Mouse (Mus musculus) MEL (cell line): ENCODE results near the gene Fkbp2.

Experiments
- CTCF ChIP-seq, 3 experiments: IDR thresholded peaks in 2 of 3; conservative IDR thresholded peaks in 1 of 3; 2 replicates each; pipeline ENCODE4 v1.5.1; 2011 to 2012; ENCODE audit warnings: low read length in 3 of 3, low read depth in 2 of 3, mild to moderate bottlenecking in 2 of 3, improper control_type of control experiment in 1 of 3, inconsistent platforms in 1 of 3, mixed read lengths in 1 of 3, moderate library complexity in 1 of 3; ENCODE audit not compliant: control insufficient read depth in 1 of 3, insufficient read depth in 1 of 3, poor library complexity in 1 of 3, severe bottlenecking in 1 of 3
- GATA1 ChIP-seq: IDR thresholded peaks from 2 replicates; pipeline ENCODE4 v1.6.1; 2011; ENCODE audit warnings: low read depth, low read length, improper control_type of control experiment
- HCFC1 ChIP-seq: IDR thresholded peaks from 2 replicates; pipeline ENCODE4 v1.6.1; 2012; ENCODE audit warnings: low read depth, mild to moderate bottlenecking, inconsistent platforms, low read length, improper control_type of control experiment, moderate library complexity
- KAT2A ChIP-seq: conservative IDR thresholded peaks from 2 replicates; pipeline ENCODE4 v1.6.1; 2012; ENCODE audit warnings: low read depth, low read length, improper control_type of control experiment, inconsistent platforms
- MAX ChIP-seq: IDR thresholded peaks from 2 replicates; pipeline ENCODE4 v1.6.1; 2011; ENCODE audit warnings: low read length, improper control_type of control experiment
- MAZ ChIP-seq: IDR thresholded peaks from 2 replicates; pipeline ENCODE4 v1.6.1; 2012; ENCODE audit warnings: low read depth, mild to moderate bottlenecking, inconsistent platforms, low read length, improper control_type of control experiment
- NELFE ChIP-seq: IDR thresholded peaks from 2 replicates; pipeline ENCODE4 v1.6.1; 2011; ENCODE audit warnings: low read depth, low read length, improper control_type of control experiment
- NRF1 ChIP-seq: IDR thresholded peaks from 2 replicates; pipeline ENCODE4 v1.6.1; 2014; ENCODE audit warnings: low read depth, mild to moderate bottlenecking, inconsistent platforms, low read length, improper control_type of control experiment, moderate library complexity; ENCODE audit not compliant: poor library complexity, insufficient read depth, severe bottlenecking
- POLR2A ChIP-seq, 2 experiments: IDR thresholded peaks; 2 replicates each; pipeline ENCODE4 v1.6.1; 2011 to 2012; ENCODE audit warnings: low read length in 2 of 2, mild to moderate bottlenecking in 2 of 2, control low read depth in 1 of 2, improper control_type of control experiment in 1 of 2, low read depth in 1 of 2, moderate library complexity in 1 of 2; ENCODE audit not compliant: control insufficient read depth in 1 of 2, insufficient read depth in 1 of 2, poor library complexity in 1 of 2
- POLR2AphosphoS5 ChIP-seq: IDR thresholded peaks from 2 replicates; pipeline ENCODE4 v1.6.1; 2012; ENCODE audit warnings: low read depth, borderline replicate concordance, mild to moderate bottlenecking, inconsistent platforms, low read length, moderate library complexity, mixed read lengths
- TCF12 ChIP-seq: IDR thresholded peaks from 2 replicates; pipeline ENCODE4 v1.6.1; 2014; ENCODE audit warnings: low read depth, mild to moderate bottlenecking, inconsistent platforms, low read length, improper control_type of control experiment, moderate library complexity
- USF1 ChIP-seq: IDR thresholded peaks from 2 replicates; pipeline ENCODE4 v1.6.1; 2014; ENCODE audit warnings: low read depth, mild to moderate bottlenecking, inconsistent platforms, low read length, improper control_type of control experiment, moderate library complexity
- ZNF384 ChIP-seq: IDR thresholded peaks from 2 replicates; pipeline ENCODE4 v1.6.1; 2012; ENCODE audit warnings: low read depth, mild to moderate bottlenecking, inconsistent platforms, low read length, improper control_type of control experiment

DNA sequence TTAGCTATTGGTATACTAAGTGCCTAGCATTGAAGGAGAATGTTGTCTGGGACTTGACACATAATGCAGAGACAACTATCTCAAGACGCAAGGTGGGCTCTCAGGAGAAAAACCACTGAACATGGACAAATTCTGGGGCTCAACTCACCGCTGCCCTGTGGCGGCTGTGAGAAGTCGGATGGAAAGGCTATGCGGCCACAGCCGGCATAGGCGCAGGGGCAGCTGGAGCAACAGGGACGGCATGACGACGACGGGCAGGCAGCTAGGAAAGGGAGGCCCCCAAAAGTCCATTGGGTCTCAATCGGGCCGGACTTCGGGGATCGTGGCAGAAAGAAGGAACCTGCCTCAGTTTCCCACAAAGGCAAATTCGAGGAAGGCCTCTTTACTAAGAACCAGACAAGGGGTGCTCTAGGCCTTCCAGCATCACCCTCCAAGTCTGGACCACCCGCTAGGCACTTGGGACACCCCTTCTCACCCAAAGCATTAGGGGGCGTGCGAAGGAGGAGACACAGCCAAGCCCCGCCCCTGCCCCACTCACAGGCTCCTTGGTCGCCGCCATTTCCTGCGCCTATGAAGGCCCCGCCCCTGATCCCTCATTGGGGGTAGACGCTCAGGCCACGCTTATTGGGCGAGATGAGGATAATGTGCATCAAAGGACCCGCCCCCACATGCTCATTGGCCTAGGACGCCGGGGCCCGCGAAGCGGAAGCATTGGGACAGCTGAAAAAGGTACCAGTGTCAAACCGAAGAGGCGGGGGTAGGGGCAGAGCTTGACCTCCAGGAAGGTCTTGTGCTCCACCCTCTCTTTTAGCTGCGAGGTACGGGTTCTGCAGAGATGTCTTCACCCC, 11.9 kb upstream of the Fkbp2 start, which contains the start of gene Dnajc4:
- TF ChIP-seq KAT2A, result peak; percentile 39; the same call in 1 of the 2 replicates
- peak; percentile 20 to 81; a peak in 2 of 4 replicates for TF ChIP-seq POLR2A (IDR thresholded peaks at IDR 0.05; ENCODE audit: control insufficient read depth in 1 of 2, insufficient read depth in 1 of 2, low read depth in 1 of 2, low read length in 2 of 2, poor library complexity in 1 of 2)
- TF ChIP-seq POLR2AphosphoS5, result no peak
- TF ChIP-seq HCFC1, result peak; percentile 79
- TF ChIP-seq CTCF (IDR thresholded peaks at IDR 0.05 in 2 of 3, conservative IDR thresholded peaks at IDR 0.05 in 1 of 3; ENCODE audit: control insufficient read depth in 1 of 3, insufficient read depth in 1 of 3, low read depth in 2 of 3, low read length in 3 of 3, poor library complexity in 1 of 3, severe bottlenecking in 1 of 3), result peak in 1 of 3 experiments; percentile 3; a peak in 1 of 6 replicates
- TF ChIP-seq ZNF384, result no peak
- peak; percentile 46; the same call in 1 of the 2 replicates for TF ChIP-seq NRF1
- TF ChIP-seq GATA1, result no peak
- TF ChIP-seq TCF12, result 0 out of 2 replicates have a peak, but pooled peaks have one; percentile 18
- TF ChIP-seq MAZ, result no peak; the same call in 1 of the 2 replicates
- TF ChIP-seq USF1, result 0 out of 2 replicates have a peak, but pooled peaks have one; percentile 33
- TF ChIP-seq MAX, result peak; percentile 42; the same call in 1 of the 2 replicates
- TF ChIP-seq NELFE, result peak; percentile 59; the same call in 1 of the 2 replicates
